Mouse (Mus musculus): Measurements from ENCODE around the gene Olfr124.

- no peak for TF ChIP-seq CTCF (conservative IDR thresholded peaks at IDR 0.05 in 1 of 2, IDR thresholded peaks at IDR 0.05 in 1 of 2; ENCODE audit: low read depth in 2 of 2, low read length in 2 of 2)
- TF ChIP-seq POLR2A (IDR thresholded peaks at IDR 0.05; ENCODE audit: low read depth, low read length): no peak
Measured at GRCm38 (mm10) chr17:37847183-37847582, 47.5 kb downstream of the Olfr124 start, which contains the start of gene Olfr126.
